8 mouse cellular contexts compared by ENCODE assay signal in genomic region chr9:68980041-68980440, GRCm38 (mm10).
"Had no signal": no experiment of that assay in that cellular context is flagged by ENCODE, and none has a peak within 500 bp of the region (broad histone marks: within the 10 kb centered on the region; RNA-seq: fewer than 3 reads in every experiment).

No protein-coding gene starts in this region.

- DNase-seq: liver, postnatal 0 days; lung, adult 2 months; lung, postnatal 14 days; lung, postnatal 36 days; right cerebral cortex, postnatal 14 days; thymus, adult 2 months; thymus, postnatal 25 days; thymus, postnatal 4 days had no signal
